Mouse (Mus musculus): ENCODE measurements around the gene Gm20388.

DNA sequence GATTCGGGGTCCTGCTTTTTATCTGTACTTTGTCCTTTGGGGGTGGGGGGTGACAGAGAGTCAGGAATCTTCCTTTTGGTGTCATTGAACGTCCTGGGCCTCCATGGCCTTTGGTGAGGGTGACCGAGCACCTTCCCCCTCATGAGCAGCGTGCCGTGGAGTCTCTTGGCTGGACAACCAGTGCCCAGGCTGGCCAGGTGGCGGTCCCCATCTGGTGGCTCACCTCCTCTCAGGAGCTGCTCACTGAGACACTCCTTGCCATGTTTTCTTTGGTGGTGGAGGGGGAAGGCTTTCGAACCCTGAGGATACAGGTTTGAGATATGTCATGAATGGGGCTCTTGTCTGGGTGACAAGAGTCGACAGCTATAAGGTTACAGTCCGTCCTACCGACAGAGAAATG, 139.7 kb downstream of the Gm20388 start:
- TF ChIP-seq EP300 (optimal IDR thresholded peaks at IDR 0.05): no peak
- no peak for TF ChIP-seq CTCF (IDR thresholded peaks at IDR 0.05; ENCODE audit: low read depth)
